10 mouse cellular contexts compared by ENCODE assay signal in the genomic region with DNA sequence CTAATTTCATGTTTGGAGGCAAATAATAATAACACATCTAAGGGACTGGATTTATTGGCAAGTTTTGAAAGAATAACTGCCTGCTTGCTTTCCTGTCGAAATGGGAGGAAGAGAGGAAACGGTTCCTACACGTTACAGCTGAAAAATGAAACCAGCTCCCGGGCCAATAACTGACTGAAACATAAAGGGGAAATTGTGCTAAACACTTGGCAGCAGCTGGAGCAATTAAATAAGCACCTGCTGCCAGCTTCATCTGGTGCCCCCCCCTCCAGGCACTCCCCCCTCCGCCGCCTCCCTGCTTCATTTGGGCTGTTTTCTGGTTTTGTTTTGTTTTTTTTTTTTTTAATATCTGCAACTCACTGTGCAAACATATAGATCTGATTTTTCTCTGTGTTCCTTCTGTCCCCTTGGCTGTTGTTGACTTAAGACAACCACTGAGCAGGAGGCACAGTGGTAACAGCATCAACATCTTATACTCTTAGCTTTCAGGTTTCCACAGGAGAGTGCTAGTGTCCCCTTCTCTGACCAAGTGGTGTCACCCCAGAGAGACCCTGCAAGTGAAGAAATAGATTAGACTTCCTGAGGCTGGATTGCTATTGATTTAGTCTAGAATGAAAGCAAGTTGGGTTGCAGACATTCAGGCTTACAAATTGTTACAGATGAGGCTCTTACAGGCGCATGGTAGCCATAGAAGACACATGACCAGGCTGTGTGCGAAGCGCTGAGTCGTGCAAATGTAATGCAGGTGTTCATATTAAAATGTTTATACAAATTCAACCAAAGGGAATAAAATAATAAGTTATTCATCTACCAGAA. TPM values are rescaled to one million over a fixed set of nuclear protein-coding genes. Genes with fewer than 3 reads are reported as not detected.
DNase-seq lines count a peak whose midpoint lies in the region; ATAC-seq and TF ChIP-seq lines count a peak whose summit lies in the region.
"Had no signal": no experiment of that assay in that cellular context is flagged by ENCODE, and none has a peak within 500 bp of the region (broad histone marks: within the 10 kb centered on the region; RNA-seq: fewer than 3 reads in every experiment).

No protein-coding gene starts in this region.

- no peak overlapping the region for H3K9ac ChIP-seq in midbrain, embryonic 11.5 days (ENCODE audit: low read length)
- H3K9ac ChIP-seq in stomach, embryonic 15.5 days = no peak overlapping the region

- TF ChIP-seq POLR2A in thymus, adult 2 months (IDR thresholded peaks at IDR 0.05; ENCODE audit: control insufficient read depth, extremely low read depth, insufficient read depth, low read length, poor library complexity) = no peak

- H3K27ac ChIP-seq in gastrocnemius, adult 2 months = no peak overlapping the region
- H3K27ac ChIP-seq in midbrain, embryonic 11.5 days (ENCODE audit: low read depth, low read length) = no peak overlapping the region
- no peak overlapping the region for H3K27ac ChIP-seq in midbrain, embryonic 10.5 days (replicated peaks)
- peak overlapping the region; percentile 50; the same call in 1 of the 2 replicates for H3K27ac ChIP-seq in limb, embryonic 10.5 days
- H3K27ac ChIP-seq in stomach, embryonic 15.5 days = peak overlapping the region; percentile 37; the same call in 1 of the 2 replicates
- no peak overlapping the region for H3K27ac ChIP-seq in thymus, adult 2 months (ENCODE audit: control insufficient read depth, insufficient read depth, low read length)

- 83% methylated on average over 10 of the region's 10 CpGs for WGBS in midbrain, embryonic 11.5 days
- WGBS in midbrain, embryonic 10.5 days = 86% methylated on average over 10 of the region's 10 CpGs
- 68% methylated on average over 10 of the region's 10 CpGs for WGBS in limb, embryonic 10.5 days
- WGBS in stomach, embryonic 15.5 days = 46% methylated on average over 10 of the region's 10 CpGs
- WGBS in thymus, adult 2 months = 39% methylated on average over 10 of the region's 10 CpGs

- no peak for TF ChIP-seq CTCF in gastrocnemius, adult 2 months (IDR thresholded peaks at IDR 0.05)
- TF ChIP-seq CTCF in thymus, adult 2 months (IDR thresholded peaks at IDR 0.05; ENCODE audit: borderline replicate concordance, control insufficient read depth, extremely low read depth, insufficient read depth, low read length, poor library complexity) = no peak

- no peak for ATAC-seq in midbrain, embryonic 11.5 days (ENCODE audit: low FRiP score)
- ATAC-seq in stomach, embryonic 15.5 days (ENCODE audit: insufficient read depth, low FRiP score, low read depth) = no peak

- DNase-seq in gastrocnemius, adult 2 months = no peak
- DNase-seq in gastrocnemius, postnatal 4 days (ENCODE audit: low spot score in 2 of 2) = no peak
- peak; percentile 75 for DNase-seq in midbrain, embryonic 11.5 days (ENCODE audit: low spot score, missing footprints)
- DNase-seq in midbrain, embryonic 10.5 days (ENCODE audit: low spot score) = no peak
- DNase-seq in limb, embryonic 10.5 days (ENCODE audit: low spot score) = peak; percentile 41
- DNase-seq in layer of hippocampus, adult 11-12 months (ENCODE audit: low spot score) = no peak
- no peak for DNase-seq in thymus, adult 2 months
- DNase-seq: B cell, adult 2 months had no signal

- no peaks in the 10 kb centered on the region for H3K27me3 ChIP-seq in midbrain, embryonic 11.5 days (ENCODE audit: control insufficient read depth, insufficient read depth, low read length)
- no peaks in the 10 kb centered on the region for H3K27me3 ChIP-seq in midbrain, embryonic 10.5 days (ENCODE audit: low read depth, poor library complexity, severe bottlenecking)
- no peaks in the 10 kb centered on the region for H3K27me3 ChIP-seq in limb, embryonic 10.5 days (ENCODE audit: low read depth, poor library complexity, severe bottlenecking)
- no peaks in the 10 kb centered on the region for H3K27me3 ChIP-seq in stomach, embryonic 15.5 days (replicated peaks)
- H3K27me3 ChIP-seq in thymus, adult 2 months (ENCODE audit: control insufficient read depth, insufficient read depth, low read length) = no peaks in the 10 kb centered on the region

- no peaks in the 10 kb centered on the region for H3K9me3 ChIP-seq in midbrain, embryonic 11.5 days (ENCODE audit: control insufficient read depth, low read length)
- no peaks in the 10 kb centered on the region for H3K9me3 ChIP-seq in midbrain, embryonic 10.5 days (replicated peaks)
- H3K9me3 ChIP-seq in limb, embryonic 10.5 days (replicated peaks) = no peaks in the 10 kb centered on the region
- H3K9me3 ChIP-seq in stomach, embryonic 15.5 days = no peaks in the 10 kb centered on the region

- intact Hi-C loops in gastrocnemius, adult 2 months (cut with DNase I) = no loop called here

- no peak overlapping the region for H3K4me2 ChIP-seq in midbrain, embryonic 11.5 days
- H3K4me2 ChIP-seq in stomach, embryonic 15.5 days = peak overlapping the region; percentile 31; the same call in 1 of the 2 replicates
- H3K4me2 ChIP-seq: heart, embryonic 11.5 days had no signal

- H3K36me3 ChIP-seq in midbrain, embryonic 11.5 days (ENCODE audit: control insufficient read depth, insufficient read depth, low read length) = no peaks in the 10 kb centered on the region
- no peaks in the 10 kb centered on the region for H3K36me3 ChIP-seq in midbrain, embryonic 10.5 days
- no peaks in the 10 kb centered on the region for H3K36me3 ChIP-seq in limb, embryonic 10.5 days
- no peaks in the 10 kb centered on the region for H3K36me3 ChIP-seq in stomach, embryonic 15.5 days
- no peaks in the 10 kb centered on the region for H3K36me3 ChIP-seq in thymus, adult 2 months (ENCODE audit: control insufficient read depth, insufficient read depth, low read length)

- H3K4me3 ChIP-seq in gastrocnemius, adult 2 months = peak overlapping the region; percentile 1; the same call in 1 of the 2 replicates
- H3K4me3 ChIP-seq in midbrain, embryonic 11.5 days (ENCODE audit: low read depth, low read length) = no peak overlapping the region
- no peak overlapping the region for H3K4me3 ChIP-seq in midbrain, embryonic 10.5 days
- H3K4me3 ChIP-seq in limb, embryonic 10.5 days = no peak overlapping the region
- no peak overlapping the region for H3K4me3 ChIP-seq in stomach, embryonic 15.5 days (replicated peaks)
- H3K4me3 ChIP-seq in thymus, adult 2 months (ENCODE audit: control insufficient read depth, insufficient read depth, low read length) = no peak overlapping the region

- H3K4me1 ChIP-seq in midbrain, embryonic 11.5 days (ENCODE audit: control insufficient read depth, insufficient read depth, low read length) = 0 out of 2 replicates have a peak, but pooled peaks cover 2% of the 10 kb centered on the region
- H3K4me1 ChIP-seq in midbrain, embryonic 10.5 days = no peaks in the 10 kb centered on the region
- H3K4me1 ChIP-seq in limb, embryonic 10.5 days = peaks cover 26% of the 10 kb centered on the region
- 0 out of 2 replicates have a peak, but pooled peaks cover 9% of the 10 kb centered on the region for H3K4me1 ChIP-seq in stomach, embryonic 15.5 days
- H3K4me1 ChIP-seq in thymus, adult 2 months (replicated peaks; ENCODE audit: control insufficient read depth, insufficient read depth, low read length) = no peaks in the 10 kb centered on the region

RNA-seq across cellular contexts. Expression of gene Lgi1, which starts 18.8 kb away (rescaled TPM):
- 10 to 100 TPM in 1 of 2 experiments, 1 to 10 TPM in 1; 1.7 to 12.1 TPM for total RNA-seq in gastrocnemius, adult 2 months (2021)
- total RNA-seq in gastrocnemius, postnatal 4 days (2021) = 1 to 10 TPM; 3.3 to 3.8 TPM
- polyA plus RNA-seq in midbrain, embryonic 11.5 days (2014; fragmentation: Nextera tagmentation; extraction: Ambion mirVana) = 2.0 and 2.5 TPM in 2 replicates
- polyA plus RNA-seq in midbrain, embryonic 10.5 days (2016; fragmentation: Nextera tagmentation; extraction: Ambion mirVana) = 2.4 and 2.8 TPM in 2 replicates
- 0.28 and 0.50 TPM in 2 replicates for polyA plus RNA-seq in limb, embryonic 10.5 days (2016; fragmentation: Nextera tagmentation; extraction: Ambion mirVana)
- 0.92 and 1.1 TPM in 2 replicates for polyA plus RNA-seq in stomach, embryonic 15.5 days (2015; fragmentation: Nextera tagmentation; extraction: Ambion mirVana)
- 0.04 TPM in 1 of 2 replicates, not detected in the other for polyA plus RNA-seq in thymus, adult 2 months (2012; rRNA removed)

RNA-seq across cellular contexts. Expression of gene Fra10ac1, which starts 21.6 kb away (rescaled TPM):
- 10 to 100 TPM; 10.5 to 15.7 TPM for total RNA-seq in gastrocnemius, adult 2 months (2021)
- 10 to 100 TPM; 11.3 to 13.2 TPM for total RNA-seq in gastrocnemius, postnatal 4 days (2021)
- 45.7 and 47.5 TPM in 2 replicates for polyA plus RNA-seq in midbrain, embryonic 11.5 days (2014; fragmentation: Nextera tagmentation; extraction: Ambion mirVana)
- polyA plus RNA-seq in midbrain, embryonic 10.5 days (2016; fragmentation: Nextera tagmentation; extraction: Ambion mirVana) = 45.1 and 46.6 TPM in 2 replicates
- polyA plus RNA-seq in limb, embryonic 10.5 days (2016; fragmentation: Nextera tagmentation; extraction: Ambion mirVana) = 40.3 and 47.6 TPM in 2 replicates
- polyA plus RNA-seq in stomach, embryonic 15.5 days (2015; fragmentation: Nextera tagmentation; extraction: Ambion mirVana) = 33.7 and 37.4 TPM in 2 replicates
- polyA plus RNA-seq in thymus, adult 2 months (2012; rRNA removed) = 3.5 and 4.3 TPM in 2 replicates

Comparison
In these comparisons a context has a peak if more than half of its experiments do, and no peak if none do; other contexts are left out.
1. DNase-seq: peak in midbrain, embryonic 11.5 days (single experiment) and limb, embryonic 10.5 days (single experiment); none in gastrocnemius, adult 2 months (single experiment), gastrocnemius, postnatal 4 days (0 of 2), midbrain, embryonic 10.5 days (single experiment), layer of hippocampus, adult 11-12 months (single experiment) and thymus, adult 2 months (single experiment).
2. H3K27ac ChIP-seq: peak in limb, embryonic 10.5 days (single experiment) and stomach, embryonic 15.5 days (single experiment); none in gastrocnemius, adult 2 months (single experiment), midbrain, embryonic 11.5 days (single experiment), midbrain, embryonic 10.5 days (single experiment) and thymus, adult 2 months (single experiment).